Mouse (Mus musculus) liver, adult 2 months (tissue): ENCODE data around the gene a.
"Not testable (repeated sequence)": the region's sequence is repeated elsewhere in the genome, so short reads cannot be mapped to it uniquely, and the experiment has no call there.

Source experiments
- CTCF ChIP-seq: fragments of 200-500 bp; IDR thresholded peaks from 2 replicates; pipeline ENCODE4 v1.5.1; 2011; ENCODE audit warnings: low read depth, low read length, control low read depth
- POLR2A ChIP-seq: fragments of 200-500 bp; IDR thresholded peaks from 2 replicates; pipeline ENCODE4 v1.6.1; 2011; ENCODE audit warnings: low read length, control low read depth; ENCODE audit not compliant: insufficient read depth; ENCODE audit errors: extremely low read depth

DNA sequence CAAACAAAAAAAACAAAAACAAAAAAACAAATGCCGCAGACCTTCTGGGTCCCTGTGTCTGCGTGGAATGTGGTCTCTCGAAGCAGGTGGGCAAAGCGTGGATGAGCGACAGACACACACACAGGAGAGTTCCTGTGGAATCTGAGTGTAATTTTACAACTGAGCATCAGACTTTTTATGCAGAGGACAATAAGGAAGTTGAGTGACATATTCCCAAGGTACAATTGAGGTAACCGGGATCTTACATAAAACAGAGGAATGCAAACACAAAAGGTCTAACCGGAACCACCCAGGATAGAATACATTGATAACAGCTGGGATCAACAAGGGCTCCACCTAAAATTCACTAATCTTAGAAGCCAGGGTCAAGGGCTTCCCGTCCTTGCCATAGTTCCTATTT is 107.8 kb downstream of the a start:
- not testable (repeated sequence) for TF ChIP-seq CTCF, POLR2A
